Comparison of ENCODE assay signal across 9 mouse cellular contexts in the genomic region with DNA sequence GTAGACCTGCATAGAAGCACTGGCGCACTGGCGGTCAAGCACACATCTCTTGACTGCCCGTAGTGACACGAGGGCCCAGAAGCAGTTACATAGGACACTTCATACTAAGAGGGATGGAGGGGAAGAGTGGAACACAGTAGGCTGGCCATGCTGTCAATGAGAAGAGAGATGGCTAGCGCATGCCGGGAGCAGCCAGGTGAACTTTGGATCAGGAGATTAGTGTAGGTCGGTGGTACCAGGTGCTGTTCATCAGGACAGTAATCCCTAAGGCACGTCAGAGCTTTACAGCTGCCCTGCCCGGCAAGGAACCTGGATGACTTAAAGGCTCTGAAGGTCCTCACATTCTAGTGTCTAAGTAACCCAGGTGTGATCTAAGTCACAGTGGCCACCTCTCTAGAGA. TPM values are rescaled to one million over a fixed set of nuclear protein-coding genes. Genes with fewer than 3 reads are reported as not detected.
A peak's percentile ranks its signal among the peaks of the same experiment; 100 is the strongest.
DNase-seq lines count a peak whose midpoint lies in the region; ATAC-seq and TF ChIP-seq lines count a peak whose summit lies in the region.
"Had no signal": no experiment of that assay in that cellular context is flagged by ENCODE, and none has a peak within 500 bp of the region (broad histone marks: within the 10 kb centered on the region; RNA-seq: fewer than 3 reads in every experiment).

No protein-coding gene starts in this region.

- ATAC-seq in forebrain, embryonic 12.5 days (ENCODE audit: low FRiP score) = no peak

- H3K4me2 ChIP-seq in forebrain, embryonic 12.5 days = peak overlapping the region; percentile 68

- peak overlapping the region; percentile 85 for H3K27ac ChIP-seq in left cerebral cortex, adult 2 months
- no peak overlapping the region for H3K27ac ChIP-seq in forebrain, embryonic 12.5 days
- peak overlapping the region; percentile 85 for H3K27ac ChIP-seq in small intestine, adult 2 months (ENCODE audit: insufficient read depth, low read depth, low read length)

- H3K4me3 ChIP-seq in left cerebral cortex, adult 2 months = peak overlapping the region; percentile 91
- no peak overlapping the region for H3K4me3 ChIP-seq in forebrain, embryonic 12.5 days (replicated peaks)
- H3K4me3 ChIP-seq in small intestine, adult 2 months (ENCODE audit: low read depth, low read length) = peak overlapping the region; percentile 45

- H3K9ac ChIP-seq in forebrain, embryonic 12.5 days = no peak overlapping the region

- no peak for DNase-seq in left cerebral cortex, adult 2 months (ENCODE audit: extremely low spot score in 1 of 2, low spot score in 2 of 2)
- no peak for DNase-seq in left cerebral cortex, adult 11 months (ENCODE audit: low spot score)
- DNase-seq in kidney, postnatal 25 days = peak; percentile 11 to 44
- no peak for DNase-seq in thymus, postnatal 10 days (ENCODE audit: low spot score in 2 of 2)
- DNase-seq in layer of hippocampus, adult 9-10 months (ENCODE audit: low spot score) = no peak
- DNase-seq: heart, postnatal 4 days; right cerebral cortex, postnatal 4 days had no signal

- whole genome bisulfite sequencing in forebrain, embryonic 12.5 days = 89% methylated on average over 9 of the region's 9 CpGs
- WGBS in small intestine, adult 2 months = 34% methylated on average over 9 of the region's 9 CpGs

- TF ChIP-seq CTCF in left cerebral cortex, adult 2 months (IDR thresholded peaks at IDR 0.05) = no peak
- TF ChIP-seq CTCF in small intestine, adult 2 months (IDR thresholded peaks at IDR 0.05; ENCODE audit: extremely low read depth, insufficient read length, insufficient replicate concordance, low read depth, low read length) = peak; percentile 0; the same call in 1 of the 2 replicates

- no peaks in the 10 kb centered on the region for H3K27me3 ChIP-seq in forebrain, embryonic 12.5 days
- H3K27me3 ChIP-seq in small intestine, adult 2 months (ENCODE audit: control insufficient read depth, insufficient read depth, low read length) = no peaks in the 10 kb centered on the region

- intact Hi-C loops in left cerebral cortex, adult 2 months (cut with DNase I) = loop anchor here (2.0 kb wide), 1 partner anchor 39 kb away; no protein-coding TSS in a partner anchor

- TF ChIP-seq POLR2A in small intestine, adult 2 months (IDR thresholded peaks at IDR 0.05; ENCODE audit: low read depth, low read length) = no peak

- H3K4me1 ChIP-seq in forebrain, embryonic 12.5 days = peaks cover 17% of the 10 kb centered on the region
- peaks cover 8% of the 10 kb centered on the region; the same call in 1 of the 2 replicates for H3K4me1 ChIP-seq in small intestine, adult 2 months (ENCODE audit: control insufficient read depth, insufficient read depth, insufficient read length, low read length)

- 0 out of 2 replicates have a peak, but pooled peaks cover 3% of the 10 kb centered on the region for H3K36me3 ChIP-seq in forebrain, embryonic 12.5 days (replicated peaks)
- H3K36me3 ChIP-seq in small intestine, adult 2 months (ENCODE audit: control insufficient read depth, insufficient read depth, low read length) = peaks cover 2% of the 10 kb centered on the region; the same call in 1 of the 2 replicates

- H3K9me3 ChIP-seq in forebrain, embryonic 12.5 days = no peaks in the 10 kb centered on the region

RNA-seq across cellular contexts. Expression of gene Fbxo34, which starts 23.7 kb away (rescaled TPM):
- total RNA-seq in left cerebral cortex, adult 2 months (2021) = 100 to 1,000 TPM in 1 of 2 experiments, 10 to 100 TPM in 1; 86.6 to 110 TPM
- 22.1 and 22.8 TPM in 2 replicates for polyA plus RNA-seq in forebrain, embryonic 12.5 days (2016; fragmentation: Nextera tagmentation; extraction: Ambion mirVana)
- polyA plus RNA-seq in small intestine, adult 2 months (2012; rRNA removed) = 11.7 and 33.1 TPM in 2 replicates

RNA-seq across cellular contexts. Expression of gene Dlgap5, which starts 55.7 kb away (rescaled TPM):
- total RNA-seq in left cerebral cortex, adult 2 months (2021) = under 1 TPM; 0.43 to 0.47 TPM
- polyA plus RNA-seq in forebrain, embryonic 12.5 days (2016; fragmentation: Nextera tagmentation; extraction: Ambion mirVana) = 63.1 and 63.6 TPM in 2 replicates
- 0.42 and 2.5 TPM in 2 replicates for polyA plus RNA-seq in small intestine, adult 2 months (2012; rRNA removed)

Comparison
In these comparisons a context has a peak if more than half of its experiments do, and no peak if none do; other contexts are left out.
1. DNase-seq: peak in kidney, postnatal 25 days (2 of 2); none in left cerebral cortex, adult 2 months (0 of 2), left cerebral cortex, adult 11 months (single experiment), thymus, postnatal 10 days (0 of 2) and layer of hippocampus, adult 9-10 months (single experiment).
2. RNA of gene Dlgap5, which starts 55.7 kb away (polyA plus RNA-seq): 63.1 to 63.6 TPM in forebrain, embryonic 12.5 days; 0.42 to 2.5 TPM in small intestine, adult 2 months; every median in the first group is over 10 times any median in the second.